Mouse (Mus musculus) frontal cortex, postnatal 10 days (tissue): ENCODE data around the gene Usp15.

ENCODE experiments used
- DNase-seq, 2 experiments: peaks; one replicate each; pipeline ENCODE4 v3.0.0; 2022; ENCODE audit warnings: low spot score in 2 of 2, mixed read lengths in 1 of 2

Usp15 gene

DNA sequence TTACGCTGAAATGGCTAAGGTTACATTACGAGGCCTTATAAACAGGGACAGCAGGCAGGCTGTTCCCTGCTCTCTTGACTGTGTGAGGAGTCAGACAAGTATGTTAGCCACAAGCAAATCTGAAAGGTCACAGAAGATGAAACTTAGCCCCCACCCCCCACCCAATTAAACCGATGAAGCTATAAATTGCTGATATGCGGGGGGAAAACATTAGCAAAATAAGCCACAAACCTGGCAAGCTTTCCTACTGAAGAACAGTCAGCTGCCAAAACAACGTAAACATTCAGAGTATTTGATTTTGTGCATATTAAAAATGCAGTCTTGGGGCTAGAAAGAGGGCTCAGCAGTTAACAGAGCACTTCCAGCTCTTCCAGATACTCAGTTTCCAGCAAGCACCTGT is 88.7 kb downstream of the Usp15 start:
- DNase-seq = no peak

DNA sequence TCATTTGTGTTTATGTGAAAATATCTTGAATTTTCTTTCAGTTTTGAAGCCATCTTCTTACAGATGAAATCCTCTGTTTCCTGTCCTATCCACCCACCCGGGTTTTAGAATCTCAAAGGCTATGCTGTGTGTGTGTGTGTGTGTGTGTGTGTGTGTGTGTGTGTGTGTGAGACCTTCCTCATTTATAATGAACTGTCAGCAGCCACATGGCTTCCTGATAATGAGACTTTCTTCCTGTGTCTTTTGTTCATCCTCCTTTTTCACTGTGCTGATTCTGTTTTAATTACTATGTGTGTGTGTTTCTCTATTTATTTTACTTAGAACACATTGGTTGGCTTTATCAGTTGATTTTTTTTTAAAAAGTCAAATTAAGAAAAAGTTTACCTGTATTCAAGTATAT is 95.5 kb downstream of the Usp15 start:
- no peak for DNase-seq

- DNase-seq = no peak
Measured at GRCm38 (mm10) chr10:123100584-123100983, 96.2 kb downstream of the Usp15 start.

DNA sequence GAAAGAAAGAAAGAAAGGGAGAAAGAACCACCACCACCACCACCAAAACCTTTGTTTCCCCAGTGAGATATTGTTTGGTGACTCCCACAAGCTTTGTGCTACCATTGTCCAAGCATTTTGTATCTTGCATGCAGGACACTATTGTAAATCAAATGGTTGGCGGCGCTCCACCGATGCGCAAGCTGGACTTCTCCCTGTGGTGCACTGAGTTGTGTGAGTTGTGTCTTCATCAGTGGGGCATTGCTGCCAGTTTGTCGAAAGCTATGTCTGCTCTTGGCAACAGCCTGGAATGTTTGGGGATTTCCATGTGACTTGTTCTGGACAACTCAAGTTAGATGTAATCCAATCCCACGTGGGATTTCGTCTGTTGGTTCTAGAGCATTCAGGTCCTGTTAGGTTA is 102.3 kb downstream of the Usp15 start:
- DNase-seq = no peak

GRCm38 (mm10) chr10:123092577-123092976 is 104.2 kb downstream of the Usp15 start:
- no peak for DNase-seq

- DNase-seq = peak in 1 of 2 experiments; percentile 40
Measured at GRCm38 (mm10) chr10:123091737-123092136, 105.1 kb downstream of the Usp15 start.

DNA sequence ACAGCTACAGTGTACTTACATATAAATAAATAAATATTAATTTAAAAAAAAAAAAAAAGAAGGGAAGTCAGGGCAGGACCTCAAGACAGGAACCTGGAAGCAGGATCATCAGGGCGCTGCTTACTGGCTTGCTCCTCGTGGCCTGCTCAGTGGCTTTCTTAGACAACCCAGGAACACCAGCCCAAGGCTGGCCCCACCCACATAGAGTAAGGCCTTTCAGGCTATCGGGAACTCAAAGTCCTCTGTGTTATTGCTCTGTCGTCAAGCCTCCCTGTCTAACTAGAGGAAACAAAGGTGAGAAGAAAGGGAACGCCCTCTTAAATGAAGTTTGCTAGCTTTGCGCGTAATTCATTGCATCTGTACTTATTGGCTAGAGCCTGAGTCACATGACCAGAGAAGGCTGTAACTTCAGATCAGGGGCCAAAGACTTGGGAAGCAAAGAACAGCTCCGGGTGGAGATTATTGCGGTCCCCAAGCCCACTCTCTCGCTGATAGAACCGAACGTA is 107.3 kb downstream of the Usp15 start:
- no peak for DNase-seq

GRCm38 (mm10) chr10:123086847-123087246 is 109.9 kb downstream of the Usp15 start:
- DNase-seq = no peak

DNA sequence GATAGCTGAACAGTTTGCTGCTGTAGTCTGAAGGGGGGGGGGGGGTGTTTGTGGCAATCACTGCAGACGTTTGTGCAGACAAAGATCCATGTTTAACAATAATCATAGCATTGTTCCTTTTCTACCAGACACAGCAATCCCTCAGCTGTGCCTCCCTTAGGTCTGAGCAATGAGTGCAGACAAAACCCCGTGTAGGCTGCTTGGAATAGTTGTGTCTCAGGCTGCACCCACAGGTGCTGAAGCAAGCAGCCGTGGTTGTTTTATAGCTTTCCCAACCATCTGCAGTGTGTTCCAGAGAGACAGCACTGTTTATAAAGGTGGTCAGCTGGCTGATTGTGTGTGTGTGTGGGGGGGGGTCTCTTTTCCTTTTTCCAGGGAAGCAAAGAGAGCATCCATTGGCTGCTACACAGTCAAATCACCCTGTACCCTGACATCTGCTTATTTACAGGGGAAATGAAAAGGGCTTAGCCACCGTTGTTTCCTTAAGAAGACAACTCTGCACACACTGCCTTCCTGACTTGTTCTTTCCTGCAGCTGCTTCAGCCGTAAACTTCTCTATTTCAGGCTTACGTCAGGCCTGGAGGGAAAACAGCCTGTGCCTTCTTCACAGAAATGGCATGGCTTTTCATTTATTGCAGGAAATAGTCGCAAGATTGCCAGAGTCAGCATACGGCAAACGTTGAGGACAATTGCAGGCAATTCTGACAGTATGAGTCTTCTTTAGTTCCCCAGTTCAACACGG is 111.7 kb downstream of the Usp15 start:
- no peak for DNase-seq

DNA sequence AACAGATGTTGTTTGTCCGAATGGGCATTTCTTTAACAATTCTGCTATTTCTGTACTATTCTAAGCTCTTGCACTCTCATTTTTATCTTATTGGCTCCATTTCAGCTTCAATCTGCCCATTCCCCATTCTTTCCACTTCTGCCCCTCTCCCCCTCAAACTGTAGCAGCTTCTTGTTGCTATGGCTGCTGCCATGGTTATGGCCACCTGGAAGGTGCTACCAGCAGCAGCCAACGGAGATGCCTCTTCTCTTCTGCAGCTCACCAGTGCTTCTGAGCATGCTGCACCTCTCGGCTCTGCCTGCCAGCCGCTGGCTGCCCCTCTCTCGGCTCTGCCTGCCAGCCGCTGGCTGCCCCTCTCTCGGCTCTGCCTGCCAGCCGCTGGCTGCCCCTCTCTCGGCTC is 112.5 kb downstream of the Usp15 start:
- DNase-seq = no peak

GRCm38 (mm10) chr10:123076245-123077023 is 120.4 kb downstream of the Usp15 start, which contains the start of gene Mon2:
Gene Mon2 (minus strand): TSS chr10:123076505.
- peak; percentile 95 for DNase-seq

GRCm38 (mm10) chr10:123075751-123076242 is 121.0 kb downstream of the Usp15 start:
- no peak for DNase-seq

- DNase-seq = no peak
Measured at GRCm38 (mm10) chr10:123071997-123072396, 124.8 kb downstream of the Usp15 start.

GRCm38 (mm10) chr10:123063021-123063420 is 133.8 kb downstream of the Usp15 start:
- DNase-seq = no peak

GRCm38 (mm10) chr10:123060831-123061230 is 136.0 kb downstream of the Usp15 start:
- DNase-seq = no peak

DNA sequence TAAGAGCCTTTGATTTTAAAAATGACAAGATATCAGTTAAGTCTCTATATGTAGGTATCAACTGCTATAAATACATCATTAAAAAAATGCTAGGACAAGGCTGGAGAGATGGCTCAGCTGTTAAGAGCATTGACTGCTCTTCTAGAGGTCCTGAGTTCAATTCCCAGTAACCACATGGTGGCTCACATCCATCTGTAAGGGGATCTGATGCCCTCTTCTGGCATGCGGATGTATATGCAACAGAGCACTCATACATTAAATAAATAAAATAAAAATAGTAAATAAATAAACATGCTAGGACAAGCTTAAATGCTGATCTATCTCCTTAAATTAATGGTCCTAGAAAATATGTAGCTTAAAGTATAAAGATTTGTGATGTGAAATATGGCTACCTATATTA is 139.7 kb downstream of the Usp15 start:
- DNase-seq = no peak

- DNase-seq = no peak
Measured at GRCm38 (mm10) chr10:123056463-123056862, 140.3 kb downstream of the Usp15 start.

GRCm38 (mm10) chr10:123055205-123056000 is 141.4 kb downstream of the Usp15 start:
- no peak for DNase-seq
